Mouse (Mus musculus): ENCODE data around the gene Thra. TPM values are rescaled to one million over a fixed set of nuclear protein-coding genes. Genes with fewer than 3 reads are reported as not detected.

Thra gene
- total and polyA plus RNA-seq, 2 experiments, result 5.5 to 14.9 TPM

GRCm38 (mm10) chr11:98782651-98783235 lies 42.3 kb downstream of the Thra start:
- Histone ChIP-seq H3K4me1 (ENCODE audit: control insufficient read depth, insufficient read depth, low read length) (peaks cover 28% of the 10 kb centered on the region), H3K4me3 (ENCODE audit: insufficient read depth, low read depth, low read length) (peak overlapping the region; percentile 9), H3K79me2 (ENCODE audit: control insufficient read depth, insufficient read depth, low read length) (no peaks in the 10 kb centered on the region), H3K27me3 (ENCODE audit: control insufficient read depth, insufficient read depth, low read length) (no peaks in the 10 kb centered on the region), H3K9ac (ENCODE audit: low read depth, low read length) (peak overlapping the region; percentile 67), H3K36me3 (ENCODE audit: control insufficient read depth, insufficient read depth, low read length) (no peaks in the 10 kb centered on the region), H3K27ac (replicated peaks; ENCODE audit: insufficient read depth, low read depth, low read length) (peak overlapping the region; percentile 92)
- TF ChIP-seq CTCF (IDR thresholded peaks at IDR 0.05; ENCODE audit: low read depth, low read length), result no peak
- no peak for TF ChIP-seq POLR2A (IDR thresholded peaks at IDR 0.05; ENCODE audit: extremely low read depth, insufficient read depth, low read length)
- peak; percentile 57 for DNase-seq (ENCODE audit: extremely low read depth, low read depth, low spot score)
- WGBS, result 6% methylated on average over 17 of the region's 17 CpGs

- DNase-seq (ENCODE audit: extremely low read depth, low read depth, low spot score), result peak; percentile 95
Observed at GRCm38 (mm10) chr11:98783236-98783696, 42.8 kb downstream of the Thra start.

GRCm38 (mm10) chr11:98784139-98784538 lies 43.7 kb downstream of the Thra start:
- DNase-seq (ENCODE audit: extremely low read depth, low read depth, low spot score), result peak; percentile 38
- Histone ChIP-seq H3K4me3 (ENCODE audit: insufficient read depth, low read depth, low read length) (no peak overlapping the region), H3K27me3 (ENCODE audit: control insufficient read depth, insufficient read depth, low read length) (no peaks in the 10 kb centered on the region), H3K27ac (replicated peaks; ENCODE audit: insufficient read depth, low read depth, low read length) (peak overlapping the region; percentile 87), H3K79me2 (ENCODE audit: control insufficient read depth, insufficient read depth, low read length) (no peaks in the 10 kb centered on the region), H3K36me3 (ENCODE audit: control insufficient read depth, insufficient read depth, low read length) (no peaks in the 10 kb centered on the region), H3K4me1 (ENCODE audit: control insufficient read depth, insufficient read depth, low read length) (peaks cover 26% of the 10 kb centered on the region), H3K9ac (ENCODE audit: low read depth, low read length) (peak overlapping the region; percentile 33)
- TF ChIP-seq POLR2A (IDR thresholded peaks at IDR 0.05; ENCODE audit: extremely low read depth, insufficient read depth, low read length), result no peak
- no peak for TF ChIP-seq CTCF (IDR thresholded peaks at IDR 0.05; ENCODE audit: low read depth, low read length)
- WGBS, result 51% methylated on average over 4 of the region's 4 CpGs

More at GRCm38 (mm10) chr11:98783236-98783696, 42.8 kb downstream of the Thra start:
- H3K9ac ChIP-seq (ENCODE audit: low read depth, low read length), result peak overlapping the region; percentile 67
- no peaks in the 10 kb centered on the region for H3K27me3 ChIP-seq (ENCODE audit: control insufficient read depth, insufficient read depth, low read length)
- H3K4me1 ChIP-seq (ENCODE audit: control insufficient read depth, insufficient read depth, low read length), result peaks cover 26% of the 10 kb centered on the region
- TF ChIP-seq CTCF (IDR thresholded peaks at IDR 0.05; ENCODE audit: low read depth, low read length), result no peak
- TF ChIP-seq POLR2A (IDR thresholded peaks at IDR 0.05; ENCODE audit: extremely low read depth, insufficient read depth, low read length), result peak; percentile 48; the same call in 1 of the 2 replicates
- no peaks in the 10 kb centered on the region for H3K36me3 ChIP-seq (ENCODE audit: control insufficient read depth, insufficient read depth, low read length)
- peak overlapping the region; percentile 9 for H3K4me3 ChIP-seq (ENCODE audit: insufficient read depth, low read depth, low read length)
- WGBS, result under 1% methylated on average over 20 of the region's 20 CpGs
- peak overlapping the region; percentile 92 for H3K27ac ChIP-seq (replicated peaks; ENCODE audit: insufficient read depth, low read depth, low read length)
- no peaks in the 10 kb centered on the region for H3K79me2 ChIP-seq (ENCODE audit: control insufficient read depth, insufficient read depth, low read length)

DNA sequence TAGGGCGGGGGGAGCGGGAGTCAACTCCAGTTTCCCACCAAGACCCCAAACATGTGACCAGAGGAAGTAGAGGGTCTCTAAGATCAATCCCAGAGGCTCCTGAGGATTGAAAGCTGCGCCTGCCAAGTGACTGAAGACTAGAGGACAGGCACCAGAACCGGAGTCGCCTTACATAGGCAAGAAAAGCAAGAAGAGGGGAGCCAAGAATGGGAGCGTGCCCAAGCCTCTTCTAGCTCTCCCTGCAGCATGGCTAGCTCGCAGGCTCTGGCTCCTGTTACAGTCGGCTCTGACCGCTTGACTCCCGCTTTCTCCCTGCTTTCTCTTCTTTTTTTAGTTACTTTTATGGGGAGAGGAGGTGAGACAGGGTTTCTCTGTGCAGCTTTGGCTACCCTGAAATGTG lies 44.8 kb downstream of the Thra start:
- H3K4me1 ChIP-seq (ENCODE audit: control insufficient read depth, insufficient read depth, low read length), result peaks cover 28% of the 10 kb centered on the region
- peak overlapping the region; percentile 98 for H3K27ac ChIP-seq (replicated peaks; ENCODE audit: insufficient read depth, low read depth, low read length)
- H3K79me2 ChIP-seq (ENCODE audit: control insufficient read depth, insufficient read depth, low read length), result no peaks in the 10 kb centered on the region
- WGBS, result 68% methylated on average over 10 of the region's 10 CpGs
- peak overlapping the region; percentile 32 for H3K9ac ChIP-seq (ENCODE audit: low read depth, low read length)
- no peak for DNase-seq (ENCODE audit: extremely low read depth, low read depth, low spot score)
- no peak overlapping the region for H3K4me3 ChIP-seq (ENCODE audit: insufficient read depth, low read depth, low read length)
- no peaks in the 10 kb centered on the region for H3K36me3 ChIP-seq (ENCODE audit: control insufficient read depth, insufficient read depth, low read length)
- TF ChIP-seq CTCF (IDR thresholded peaks at IDR 0.05; ENCODE audit: low read depth, low read length) (no peak), POLR2A (IDR thresholded peaks at IDR 0.05; ENCODE audit: extremely low read depth, insufficient read depth, low read length) (no peak)
- H3K27me3 ChIP-seq (ENCODE audit: control insufficient read depth, insufficient read depth, low read length), result no peaks in the 10 kb centered on the region

- Histone ChIP-seq H3K27me3 (ENCODE audit: control insufficient read depth, insufficient read depth, low read length) (no peaks in the 10 kb centered on the region), H3K36me3 (ENCODE audit: control insufficient read depth, insufficient read depth, low read length) (no peaks in the 10 kb centered on the region), H3K79me2 (ENCODE audit: control insufficient read depth, insufficient read depth, low read length) (no peaks in the 10 kb centered on the region), H3K27ac (replicated peaks; ENCODE audit: insufficient read depth, low read depth, low read length) (peak overlapping the region; percentile 98), H3K4me3 (ENCODE audit: insufficient read depth, low read depth, low read length) (peak overlapping the region; percentile 58), H3K4me1 (ENCODE audit: control insufficient read depth, insufficient read depth, low read length) (peaks cover 31% of the 10 kb centered on the region), H3K9ac (ENCODE audit: low read depth, low read length) (peak overlapping the region; percentile 80)
- DNase-seq (ENCODE audit: extremely low read depth, low read depth, low spot score), result peak; percentile 90
- under 1% methylated on average over 12 of the region's 12 CpGs for WGBS
- TF ChIP-seq CTCF (IDR thresholded peaks at IDR 0.05; ENCODE audit: low read depth, low read length) (peak; percentile 69), POLR2A (IDR thresholded peaks at IDR 0.05; ENCODE audit: extremely low read depth, insufficient read depth, low read length) (no peak; the same call in 1 of the 2 replicates)
Observed at GRCm38 (mm10) chr11:98785772-98786281, 45.4 kb downstream of the Thra start.
